Mouse (Mus musculus): ENCODE results near the gene Ereg. TPM values are rescaled to one million over a fixed set of nuclear protein-coding genes. Genes with fewer than 3 reads are reported as not detected.

Gene Ereg
- polyA plus RNA-seq, 1 experiment from 2014 or later, result not detected

DNA sequence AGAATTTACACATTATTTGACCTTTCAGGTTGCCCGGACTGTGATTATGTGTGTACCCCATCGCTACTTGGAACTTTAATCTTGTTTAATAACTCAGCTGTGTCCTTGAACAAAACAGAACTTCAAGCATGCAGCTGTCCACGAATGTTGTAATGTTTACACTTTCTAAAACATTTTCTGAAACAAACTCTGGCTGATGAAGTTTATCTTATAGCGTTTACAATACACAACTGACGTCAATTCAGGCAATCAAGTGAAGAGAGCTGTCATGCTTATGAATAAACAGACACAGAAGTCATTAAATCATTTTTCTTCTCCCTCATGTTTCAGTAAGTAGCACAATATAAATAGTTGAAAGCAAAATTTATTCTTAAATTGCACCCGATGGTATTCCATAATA lies 26.4 kb upstream of the Ereg start:
- Histone ChIP-seq H3K36me3 (ENCODE audit: control insufficient read depth, insufficient read depth, low read length) (no peaks in the 10 kb centered on the region), H3K27ac (replicated peaks; ENCODE audit: low read depth, low read length) (no peak overlapping the region), H3K9me3 (ENCODE audit: control insufficient read depth, low read length) (no peaks in the 10 kb centered on the region), H3K4me3 (ENCODE audit: low read depth, low read length) (no peak overlapping the region), H3K9ac (ENCODE audit: low read length) (no peak overlapping the region), H3K27me3 (ENCODE audit: control insufficient read depth, insufficient read depth, low read length) (no peaks in the 10 kb centered on the region), H3K4me2 (ENCODE audit: low read depth, severe bottlenecking) (no peak overlapping the region), H3K4me1 (ENCODE audit: control insufficient read depth, insufficient read depth, low read length) (no peaks in the 10 kb centered on the region)
- DNase-seq (ENCODE audit: low spot score) (no peak), ATAC-seq (ENCODE audit: insufficient number of reproducible peaks, low FRiP score, low TSS enrichment, low read depth) (no peak)
- 86% methylated on average over 6 of the region's 6 CpGs for WGBS

DNA sequence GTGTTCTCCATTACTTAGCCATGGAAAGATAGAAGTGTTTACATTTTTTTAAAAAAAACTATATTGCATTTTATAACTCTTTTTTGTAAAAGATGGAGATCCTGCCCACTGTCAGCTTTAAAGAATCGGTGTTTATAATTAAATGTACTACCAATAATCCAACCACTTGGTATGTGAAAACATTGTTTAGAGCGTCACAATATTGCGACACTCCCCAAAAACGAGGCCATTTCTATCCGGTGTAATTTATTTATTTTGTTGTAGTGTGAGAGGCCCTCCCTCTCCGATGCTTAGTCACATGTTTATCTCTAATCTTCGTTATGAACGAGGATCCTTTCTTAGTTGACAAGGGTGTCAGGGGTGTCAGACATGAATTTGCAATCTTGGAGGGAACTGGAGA lies 26.0 kb upstream of the Ereg start:
- Histone ChIP-seq H3K4me2 (ENCODE audit: low read depth, severe bottlenecking) (no peak overlapping the region), H3K27ac (replicated peaks; ENCODE audit: low read depth, low read length) (no peak overlapping the region), H3K36me3 (ENCODE audit: control insufficient read depth, insufficient read depth, low read length) (no peaks in the 10 kb centered on the region), H3K4me1 (ENCODE audit: control insufficient read depth, insufficient read depth, low read length) (no peaks in the 10 kb centered on the region), H3K9me3 (ENCODE audit: control insufficient read depth, low read length) (no peaks in the 10 kb centered on the region), H3K4me3 (ENCODE audit: low read depth, low read length) (no peak overlapping the region), H3K27me3 (ENCODE audit: control insufficient read depth, insufficient read depth, low read length) (no peaks in the 10 kb centered on the region), H3K9ac (ENCODE audit: low read length) (no peak overlapping the region)
- ATAC-seq (ENCODE audit: insufficient number of reproducible peaks, low FRiP score, low TSS enrichment, low read depth), result no peak
- 93% methylated on average over 8 of the region's 8 CpGs for WGBS
- DNase-seq (ENCODE audit: low spot score), result no peak

DNA sequence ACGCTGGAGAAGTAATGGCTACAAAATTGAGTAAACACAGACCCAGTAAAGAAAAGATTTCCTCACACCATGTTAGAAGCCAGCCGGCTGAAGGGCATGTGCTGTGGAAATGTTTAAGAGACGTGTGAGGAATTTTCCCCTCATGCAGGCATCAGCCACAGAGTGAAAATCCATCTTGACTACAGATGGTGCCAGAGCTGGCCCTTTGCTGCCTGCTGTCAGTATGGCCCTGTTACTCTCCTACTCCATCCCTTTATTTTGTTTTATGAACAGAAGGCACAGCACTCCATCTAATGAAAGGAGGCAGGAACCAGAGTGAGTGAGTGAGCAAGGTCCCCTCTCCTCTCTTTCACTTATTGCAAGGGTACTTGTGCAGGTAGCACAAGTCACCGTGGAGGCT lies 2.1 kb upstream of the Ereg start:
- DNase-seq (ENCODE audit: low spot score) (no peak), ATAC-seq (ENCODE audit: insufficient number of reproducible peaks, low FRiP score, low TSS enrichment, low read depth) (no peak)
- Histone ChIP-seq H3K27me3 (ENCODE audit: control insufficient read depth, insufficient read depth, low read length) (peaks cover 12% of the 10 kb centered on the region), H3K4me1 (ENCODE audit: control insufficient read depth, insufficient read depth, low read length) (no peaks in the 10 kb centered on the region), H3K36me3 (ENCODE audit: control insufficient read depth, insufficient read depth, low read length) (no peaks in the 10 kb centered on the region), H3K9ac (ENCODE audit: low read length) (no peak overlapping the region), H3K27ac (replicated peaks; ENCODE audit: low read depth, low read length) (no peak overlapping the region), H3K9me3 (ENCODE audit: control insufficient read depth, low read length) (no peaks in the 10 kb centered on the region), H3K4me3 (ENCODE audit: low read depth, low read length) (no peak overlapping the region), H3K4me2 (ENCODE audit: low read depth, severe bottlenecking) (no peak overlapping the region)
- 72% methylated on average over 4 of the region's 4 CpGs for WGBS

GRCm38 (mm10) chr5:91073626-91074025 lies 796 bp upstream of the Ereg start:
- Histone ChIP-seq H3K27ac (replicated peaks; ENCODE audit: low read depth, low read length) (no peak overlapping the region), H3K36me3 (ENCODE audit: control insufficient read depth, insufficient read depth, low read length) (no peaks in the 10 kb centered on the region), H3K27me3 (ENCODE audit: control insufficient read depth, insufficient read depth, low read length) (peaks cover 12% of the 10 kb centered on the region), H3K9me3 (ENCODE audit: control insufficient read depth, low read length) (no peaks in the 10 kb centered on the region), H3K4me3 (ENCODE audit: low read depth, low read length) (no peak overlapping the region), H3K4me2 (ENCODE audit: low read depth, severe bottlenecking) (no peak overlapping the region), H3K9ac (ENCODE audit: low read length) (no peak overlapping the region), H3K4me1 (ENCODE audit: control insufficient read depth, insufficient read depth, low read length) (no peaks in the 10 kb centered on the region)
- DNase-seq (ENCODE audit: low spot score) (no peak), ATAC-seq (ENCODE audit: insufficient number of reproducible peaks, low FRiP score, low TSS enrichment, low read depth) (no peak)
- 64% methylated on average over 8 of the region's 8 CpGs for WGBS

GRCm38 (mm10) chr5:91074026-91074425 lies 396 bp upstream of the Ereg start:
- H3K4me1 ChIP-seq (ENCODE audit: control insufficient read depth, insufficient read depth, low read length), result no peaks in the 10 kb centered on the region
- H3K27ac ChIP-seq (replicated peaks; ENCODE audit: low read depth, low read length), result no peak overlapping the region
- peaks cover 12% of the 10 kb centered on the region for H3K27me3 ChIP-seq (ENCODE audit: control insufficient read depth, insufficient read depth, low read length)
- 43% methylated on average over 8 of the region's 8 CpGs for WGBS
- no peak overlapping the region for H3K9ac ChIP-seq (ENCODE audit: low read length)
- H3K4me2 ChIP-seq (ENCODE audit: low read depth, severe bottlenecking), result peak overlapping the region; percentile 48
- H3K4me3 ChIP-seq (ENCODE audit: low read depth, low read length), result no peak overlapping the region; the same call in 1 of the 2 replicates
- DNase-seq (ENCODE audit: low spot score) (peak; percentile 21), ATAC-seq (ENCODE audit: insufficient number of reproducible peaks, low FRiP score, low TSS enrichment, low read depth) (no peak)
- no peaks in the 10 kb centered on the region for H3K36me3 ChIP-seq (ENCODE audit: control insufficient read depth, insufficient read depth, low read length)
- H3K9me3 ChIP-seq (ENCODE audit: control insufficient read depth, low read length), result no peaks in the 10 kb centered on the region

GRCm38 (mm10) chr5:91075021-91075420 lies 599 bp downstream of the Ereg start:
- ATAC-seq (ENCODE audit: insufficient number of reproducible peaks, low FRiP score, low TSS enrichment, low read depth) (no peak), DNase-seq (ENCODE audit: low spot score) (no peak)
- 57% methylated on average over 1 of the region's 1 CpGs for WGBS
- Histone ChIP-seq H3K4me2 (ENCODE audit: low read depth, severe bottlenecking) (no peak overlapping the region), H3K36me3 (ENCODE audit: control insufficient read depth, insufficient read depth, low read length) (no peaks in the 10 kb centered on the region), H3K9me3 (ENCODE audit: control insufficient read depth, low read length) (no peaks in the 10 kb centered on the region), H3K27me3 (ENCODE audit: control insufficient read depth, insufficient read depth, low read length) (peaks cover 12% of the 10 kb centered on the region), H3K4me3 (ENCODE audit: low read depth, low read length) (no peak overlapping the region), H3K27ac (replicated peaks; ENCODE audit: low read depth, low read length) (no peak overlapping the region), H3K9ac (ENCODE audit: low read length) (no peak overlapping the region), H3K4me1 (ENCODE audit: control insufficient read depth, insufficient read depth, low read length) (no peaks in the 10 kb centered on the region)

- H3K4me2 ChIP-seq (ENCODE audit: low read depth, severe bottlenecking), result no peak overlapping the region
- no peak for ATAC-seq (ENCODE audit: insufficient number of reproducible peaks, low FRiP score, low TSS enrichment, low read depth)
- H3K9ac ChIP-seq (ENCODE audit: low read length), result no peak overlapping the region
- WGBS, result 83% methylated on average over 5 of the region's 5 CpGs
- no peak overlapping the region for H3K4me3 ChIP-seq (ENCODE audit: low read depth, low read length)
- no peak for DNase-seq (ENCODE audit: low spot score)
- H3K9me3 ChIP-seq (ENCODE audit: control insufficient read depth, low read length), result no peaks in the 10 kb centered on the region
- H3K4me1 ChIP-seq (ENCODE audit: control insufficient read depth, insufficient read depth, low read length), result no peaks in the 10 kb centered on the region
- H3K36me3 ChIP-seq (ENCODE audit: control insufficient read depth, insufficient read depth, low read length), result no peaks in the 10 kb centered on the region
- no peak overlapping the region for H3K27ac ChIP-seq (replicated peaks; ENCODE audit: low read depth, low read length)
- H3K27me3 ChIP-seq (ENCODE audit: control insufficient read depth, insufficient read depth, low read length), result no peaks in the 10 kb centered on the region
These were observed 8.6 kb downstream of the Ereg start for GRCm38 (mm10) chr5:91083016-91083415.

- Histone ChIP-seq H3K9me3 (ENCODE audit: control insufficient read depth, low read length) (no peaks in the 10 kb centered on the region), H3K4me1 (ENCODE audit: control insufficient read depth, insufficient read depth, low read length) (no peaks in the 10 kb centered on the region), H3K4me2 (ENCODE audit: low read depth, severe bottlenecking) (no peak overlapping the region), H3K4me3 (ENCODE audit: low read depth, low read length) (no peak overlapping the region), H3K27ac (replicated peaks; ENCODE audit: low read depth, low read length) (no peak overlapping the region), H3K36me3 (ENCODE audit: control insufficient read depth, insufficient read depth, low read length) (no peaks in the 10 kb centered on the region), H3K9ac (ENCODE audit: low read length) (no peak overlapping the region), H3K27me3 (ENCODE audit: control insufficient read depth, insufficient read depth, low read length) (no peaks in the 10 kb centered on the region)
- no peak for ATAC-seq (ENCODE audit: insufficient number of reproducible peaks, low FRiP score, low TSS enrichment, low read depth)
- DNase-seq (ENCODE audit: low spot score), result no peak
- 75% methylated on average over 5 of the region's 5 CpGs for WGBS
These were observed 10.9 kb downstream of the Ereg start for GRCm38 (mm10) chr5:91085291-91085690.

DNA sequence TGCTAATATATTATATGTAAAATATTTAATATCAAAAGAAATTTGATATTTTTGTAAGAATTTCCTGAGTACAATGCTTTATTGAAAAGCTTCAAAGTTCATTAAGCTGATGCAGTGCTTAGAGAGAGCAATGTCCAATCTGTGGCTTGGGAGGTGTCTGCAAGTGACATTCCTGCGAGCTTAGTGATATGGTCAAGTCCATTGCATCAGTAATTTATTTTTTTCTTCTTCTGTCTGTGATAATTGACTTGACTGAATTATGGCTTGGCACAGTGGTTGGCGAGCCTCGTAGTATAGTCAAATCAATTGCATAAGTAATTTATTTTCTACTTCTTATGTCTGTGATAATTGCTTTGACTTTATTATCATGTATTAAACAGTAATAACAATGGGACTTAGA lies 15.9 kb downstream of the Ereg start:
- ATAC-seq (ENCODE audit: insufficient number of reproducible peaks, low FRiP score, low TSS enrichment, low read depth) (no peak), DNase-seq (ENCODE audit: low spot score) (no peak)
- Histone ChIP-seq H3K4me1 (ENCODE audit: control insufficient read depth, insufficient read depth, low read length) (no peaks in the 10 kb centered on the region), H3K4me3 (ENCODE audit: low read depth, low read length) (no peak overlapping the region), H3K36me3 (ENCODE audit: control insufficient read depth, insufficient read depth, low read length) (no peaks in the 10 kb centered on the region), H3K27ac (replicated peaks; ENCODE audit: low read depth, low read length) (no peak overlapping the region), H3K9ac (ENCODE audit: low read length) (no peak overlapping the region), H3K4me2 (ENCODE audit: low read depth, severe bottlenecking) (no peak overlapping the region), H3K9me3 (ENCODE audit: control insufficient read depth, low read length) (no peaks in the 10 kb centered on the region), H3K27me3 (ENCODE audit: control insufficient read depth, insufficient read depth, low read length) (no peaks in the 10 kb centered on the region)
- 89% methylated on average over 3 of the region's 3 CpGs for WGBS
